Mouse (Mus musculus) MEL (cell line): ENCODE results near the gene Elf5. TPM values are rescaled to one million over a fixed set of nuclear protein-coding genes. Genes with fewer than 3 reads are reported as not detected.

Experiments used
- DNase-seq: peaks from one replicate; pipeline ENCODE4 v3.0.0; 2011; ENCODE audit warnings: low read depth, low spot score
- H3K27ac ChIP-seq: 2 replicates; pipeline ENCODE4 v1.5.1; 2012; ENCODE audit warnings: low read depth, mild to moderate bottlenecking, control low read depth, low read length, moderate library complexity; ENCODE audit not compliant: control insufficient read depth
- H3K27me3 ChIP-seq, 2 experiments: fragments of 150-350 bp in 1 of 2; sonication (generic) in 1 of 2; 2 replicates each; pipeline ENCODE4 v1.6.1; 2012; ENCODE audit warnings: low read length in 2 of 2, mild to moderate bottlenecking in 2 of 2, improper control_type of control experiment in 1 of 2, moderate library complexity in 1 of 2; ENCODE audit not compliant: insufficient read depth in 2 of 2, control insufficient read depth in 1 of 2
- H3K36me3 ChIP-seq, 2 experiments: 2 replicates each; pipeline ENCODE4 v1.6.1; 2012 to 2014; ENCODE audit warnings: low read length in 2 of 2, improper control_type of control experiment in 1 of 2, inconsistent platforms in 1 of 2, mild to moderate bottlenecking in 1 of 2; ENCODE audit not compliant: insufficient read depth in 2 of 2, control insufficient read depth in 1 of 2
- H3K4me1 ChIP-seq, 2 experiments: fragments of 150-350 bp in 1 of 2; sonication (generic) in 1 of 2; 2 replicates each; pipeline ENCODE4 v1.6.1; 2012; ENCODE audit warnings: low read length in 2 of 2, improper control_type of control experiment in 1 of 2, mild to moderate bottlenecking in 1 of 2; ENCODE audit not compliant: insufficient read depth in 2 of 2, control insufficient read depth in 1 of 2
- H3K4me3 ChIP-seq, 2 experiments: fragments of 150-350 bp in 1 of 2; sonication (generic) in 1 of 2; 2 replicates each; pipeline ENCODE4 v1.5.1; 2012; ENCODE audit warnings: low read depth in 2 of 2, low read length in 2 of 2, mild to moderate bottlenecking in 2 of 2, moderate library complexity in 2 of 2, control low read depth in 1 of 2, improper control_type of control experiment in 1 of 2; ENCODE audit not compliant: control insufficient read depth in 1 of 2, insufficient read depth in 1 of 2
- H3K79me2 ChIP-seq: 2 replicates; pipeline ENCODE4 v1.6.1; 2012; ENCODE audit warnings: mild to moderate bottlenecking, low read length, moderate library complexity; ENCODE audit not compliant: control insufficient read depth, poor library complexity, insufficient read depth
- H3K9ac ChIP-seq: 2 replicates; pipeline ENCODE4 v1.6.1; 2012; ENCODE audit warnings: low read depth, mild to moderate bottlenecking, control low read depth, low read length, moderate library complexity; ENCODE audit not compliant: control insufficient read depth, poor library complexity, severe bottlenecking
- H3K9me3 ChIP-seq: fragments of 150-350 bp; sonication (generic); replicated peaks from 2 replicates; pipeline ENCODE4 v1.6.1; 2012; ENCODE audit warnings: mild to moderate bottlenecking, low read length, improper control_type of control experiment, moderate library complexity; ENCODE audit not compliant: insufficient read depth
- CHD1 ChIP-seq: IDR thresholded peaks from 2 replicates; pipeline ENCODE4 v1.6.1; 2012; ENCODE audit warnings: low read depth, mild to moderate bottlenecking, inconsistent platforms, low read length, improper control_type of control experiment
- E2F4 ChIP-seq: IDR thresholded peaks from 2 replicates; pipeline ENCODE4 v1.6.1; 2011; ENCODE audit warnings: low read depth, low read length, improper control_type of control experiment, borderline replicate concordance
- ELF1 ChIP-seq: IDR thresholded peaks from 2 replicates; pipeline ENCODE4 v1.6.1; 2014; ENCODE audit warnings: low read depth, mild to moderate bottlenecking, inconsistent platforms, low read length, improper control_type of control experiment, moderate library complexity
- EP300 ChIP-seq, 2 experiments: IDR thresholded peaks; 2 replicates each; pipeline ENCODE4 v1.6.1; 2011; ENCODE audit warnings: improper control_type of control experiment in 2 of 2, low read length in 2 of 2, low read depth in 1 of 2, mild to moderate bottlenecking in 1 of 2
- JUND ChIP-seq: IDR thresholded peaks from 2 replicates; pipeline ENCODE4 v1.6.1; 2011; ENCODE audit warnings: low read depth, mild to moderate bottlenecking, improper control_type of control experiment, low read length
- MAFK ChIP-seq: IDR thresholded peaks from 2 replicates; pipeline ENCODE4 v1.6.1; 2011; ENCODE audit warnings: low read depth, mild to moderate bottlenecking, low read length, improper control_type of control experiment, borderline replicate concordance
- MAX ChIP-seq: IDR thresholded peaks from 2 replicates; pipeline ENCODE4 v1.6.1; 2011; ENCODE audit warnings: low read length, improper control_type of control experiment
- MYB ChIP-seq: IDR thresholded peaks from 2 replicates; pipeline ENCODE4 v1.6.1; 2011; ENCODE audit warnings: mild to moderate bottlenecking, low read depth, low read length, improper control_type of control experiment
- MYC ChIP-seq: IDR thresholded peaks from 2 replicates; pipeline ENCODE4 v1.6.1; 2011; ENCODE audit warnings: low read depth, mild to moderate bottlenecking, low read length, improper control_type of control experiment, moderate library complexity
- NRF1 ChIP-seq: IDR thresholded peaks from 2 replicates; pipeline ENCODE4 v1.6.1; 2014; ENCODE audit warnings: low read depth, mild to moderate bottlenecking, inconsistent platforms, low read length, improper control_type of control experiment, moderate library complexity; ENCODE audit not compliant: poor library complexity, insufficient read depth, severe bottlenecking
- POLR2A ChIP-seq, 2 experiments: IDR thresholded peaks; 2 replicates each; pipeline ENCODE4 v1.6.1; 2011 to 2012; ENCODE audit warnings: low read length in 2 of 2, mild to moderate bottlenecking in 2 of 2, control low read depth in 1 of 2, improper control_type of control experiment in 1 of 2, low read depth in 1 of 2, moderate library complexity in 1 of 2; ENCODE audit not compliant: control insufficient read depth in 1 of 2, insufficient read depth in 1 of 2, poor library complexity in 1 of 2
- POLR2AphosphoS2 ChIP-seq: IDR thresholded peaks from 2 replicates; pipeline ENCODE4 v1.6.1; 2011; ENCODE audit warnings: low read length, improper control_type of control experiment
- POLR2AphosphoS5 ChIP-seq: IDR thresholded peaks from 2 replicates; pipeline ENCODE4 v1.6.1; 2012; ENCODE audit warnings: low read depth, borderline replicate concordance, mild to moderate bottlenecking, inconsistent platforms, low read length, moderate library complexity, mixed read lengths
- RCOR1 ChIP-seq: IDR thresholded peaks from 2 replicates; pipeline ENCODE4 v1.6.1; 2012; ENCODE audit warnings: low read depth, mild to moderate bottlenecking, inconsistent platforms, low read length, improper control_type of control experiment
- SIN3A ChIP-seq: IDR thresholded peaks from 2 replicates; pipeline ENCODE4 v1.6.1; 2012; ENCODE audit warnings: low read length, improper control_type of control experiment, inconsistent platforms
- SMC3 ChIP-seq: IDR thresholded peaks from 2 replicates; pipeline ENCODE4 v1.6.1; 2011; ENCODE audit warnings: low read depth, low read length, improper control_type of control experiment
- TCF12 ChIP-seq: IDR thresholded peaks from 2 replicates; pipeline ENCODE4 v1.6.1; 2014; ENCODE audit warnings: low read depth, mild to moderate bottlenecking, inconsistent platforms, low read length, improper control_type of control experiment, moderate library complexity
- ZC3H11A ChIP-seq: IDR thresholded peaks from 2 replicates; pipeline ENCODE4 v1.6.1; 2012; ENCODE audit warnings: low read depth, mild to moderate bottlenecking, inconsistent platforms, low read length, improper control_type of control experiment
- ZMIZ1 ChIP-seq: IDR thresholded peaks from 2 replicates; pipeline ENCODE4 v1.6.1; 2012; ENCODE audit warnings: low read depth, mild to moderate bottlenecking, inconsistent platforms, low read length, improper control_type of control experiment, moderate library complexity
- polyA plus RNA-seq, 2 experiments: library from polyadenylated mRNA; stranded (reverse) in 1 of 2; unstranded in 1 of 2; fragments of >175 nt in 1 of 2; fragments of >200 nt in 1 of 2; gene quantifications; 2 replicates each; pipeline versions ENCODE4 v1.2.1 to v1.2.4; 2012; ENCODE audit warnings: low replicate concordance in 2 of 2, low read depth in 1 of 2; ENCODE audit not compliant: insufficient read length in 2 of 2, insufficient read depth in 1 of 2, missing spikeins in 1 of 2
- total RNA-seq: library from RNA; depleted of rRNA; stranded (reverse); fragments of 300-350 nt; gene quantifications from 2 replicates; pipeline ENCODE4 v1.2.3, GENCODE M21; 2012

Elf5 gene
- total and polyA plus RNA-seq, 3 experiments, result 0.07 TPM; not detected in 2

DNA sequence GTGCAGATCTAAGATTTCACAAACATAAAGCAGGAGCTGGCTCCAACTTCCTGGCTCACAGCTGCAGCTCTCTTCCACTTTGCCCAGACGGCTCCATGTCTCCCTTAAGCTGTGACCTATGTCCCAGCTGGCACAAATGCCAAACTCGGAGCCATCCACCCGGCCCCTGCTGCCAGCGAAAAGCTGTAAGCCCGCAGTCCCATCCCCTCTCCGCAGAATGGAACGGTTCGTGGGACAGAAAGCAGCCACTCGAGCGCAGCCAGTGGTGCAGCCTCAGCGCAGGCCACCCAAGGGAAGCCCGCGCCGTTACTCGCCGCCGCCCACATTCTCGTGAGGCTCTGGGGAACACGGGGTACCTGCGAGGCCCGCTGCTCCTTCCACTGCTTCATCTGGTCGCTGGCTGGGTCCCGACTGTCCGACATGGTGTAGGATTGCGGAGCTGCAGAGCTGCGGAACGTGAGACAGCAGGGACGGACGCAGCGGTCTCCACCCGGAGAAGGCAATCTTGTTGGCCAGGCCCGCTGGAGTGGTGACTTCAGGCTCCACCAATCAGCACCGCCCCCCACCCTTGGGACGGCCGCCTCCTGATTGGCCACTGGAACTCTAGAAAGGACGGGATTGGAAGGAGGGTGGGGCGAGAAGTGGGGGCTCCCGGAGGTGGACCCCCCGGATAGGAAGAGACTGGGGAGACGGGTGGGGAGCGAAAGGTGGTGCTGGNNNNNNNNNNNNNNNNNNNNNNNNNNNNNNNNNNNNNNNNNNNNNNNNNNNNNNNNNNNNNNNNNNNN, 73.3 kb downstream of the Elf5 start, which contains the start of gene Cat (continued):
- peak; percentile 78 for TF ChIP-seq SIN3A
- TF ChIP-seq POLR2A (IDR thresholded peaks at IDR 0.05; ENCODE audit: control insufficient read depth in 1 of 2, insufficient read depth in 1 of 2, low read depth in 1 of 2, low read length in 2 of 2, poor library complexity in 1 of 2), result peak; percentile 94 to 98
- no peak for TF ChIP-seq MAFK
- 0 out of 2 replicates have a peak, but pooled peaks have one; percentile 15 for TF ChIP-seq CHD1

DNA sequence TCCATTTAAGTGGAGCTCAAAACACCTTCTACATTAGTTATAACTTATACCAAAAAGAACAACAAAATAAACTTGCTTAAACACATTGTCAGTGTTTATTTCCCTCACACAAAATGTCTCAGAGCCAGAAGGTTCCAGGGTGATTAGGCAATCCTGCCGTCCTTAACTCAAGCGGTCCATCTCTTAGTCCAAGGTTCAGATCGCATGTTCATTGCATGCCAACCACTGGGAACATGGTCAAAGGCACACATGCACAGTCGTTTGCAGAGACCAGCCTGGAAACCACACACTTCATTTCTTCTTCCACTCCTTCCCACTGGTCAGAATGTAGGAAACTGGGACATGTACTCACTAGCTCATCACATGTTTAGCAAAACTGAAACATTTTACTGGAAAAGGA, 81.0 kb downstream of the Elf5 start:
- Histone ChIP-seq H3K27ac (no peak overlapping the region), H3K36me3 (peaks cover 0 to 14% of the 10 kb centered on the region in 2 experiments; a peak in 2 of 4 replicates)
- TF ChIP-seq RCOR1, result no peak
- TF ChIP-seq MAFK, result no peak
- TF ChIP-seq NRF1, result no peak
- no peak for TF ChIP-seq EP300 (IDR thresholded peaks at IDR 0.05; ENCODE audit: low read depth in 1 of 2, low read length in 2 of 2)
- no peak for TF ChIP-seq ZC3H11A
- no peak for TF ChIP-seq SIN3A
- TF ChIP-seq POLR2A (IDR thresholded peaks at IDR 0.05; ENCODE audit: control insufficient read depth in 1 of 2, insufficient read depth in 1 of 2, low read depth in 1 of 2, low read length in 2 of 2, poor library complexity in 1 of 2), result no peak
- TF ChIP-seq E2F4, result no peak
- no peak for TF ChIP-seq MYB
- no peak for TF ChIP-seq ZMIZ1
- no peak for TF ChIP-seq SMC3
- TF ChIP-seq POLR2AphosphoS5, result no peak
- no peak for TF ChIP-seq CHD1
- no peak for TF ChIP-seq JUND
- TF ChIP-seq POLR2AphosphoS2, result no peak
- TF ChIP-seq MYC, result no peak
- TF ChIP-seq TCF12, result no peak
- no peak for TF ChIP-seq MAX
- no peak for TF ChIP-seq ELF1
- TF ChIP-seq, all 39 proteins: peak for 0
- Histone ChIP-seq H3K9me3 (no peaks in the 10 kb centered on the region), H3K79me2 (no peaks in the 10 kb centered on the region), H3K4me1 (peaks cover 14 to 26% of the 10 kb centered on the region in 2 experiments), H3K9ac (no peak overlapping the region), H3K4me3 (no peak overlapping the region), H3K27me3 (no peaks in the 10 kb centered on the region)
- no peak for DNase-seq
